In genomic region chr6:52177806-52178205, GRCm38 (mm10) we compare ENCODE assay signal across 13 mouse cellular contexts. TPM values are rescaled to one million over a fixed set of nuclear protein-coding genes. Genes with fewer than 3 reads are reported as not detected.
DNase-seq lines count a peak whose midpoint lies in the region; ATAC-seq lines count a peak whose summit lies in the region.
"Had no signal": no experiment of that assay in that cellular context is flagged by ENCODE, and none has a peak within 500 bp of the region (broad histone marks: within the 10 kb centered on the region; RNA-seq: fewer than 3 reads in every experiment).

No protein-coding gene starts in this region.

- peak overlapping the region; percentile 38; the same call in 1 of the 2 replicates for H3K4me2 ChIP-seq in heart, embryonic 14.5 days (ENCODE audit: low read length)
- peak overlapping the region; percentile 49 for H3K4me2 ChIP-seq in liver, embryonic 12.5 days

- peak overlapping the region; percentile 49; the same call in 1 of the 2 replicates for H3K9ac ChIP-seq in heart, embryonic 14.5 days (ENCODE audit: low read length)
- 0 out of 2 replicates have a peak overlapping the region, but pooled peaks have one; percentile 13 for H3K9ac ChIP-seq in liver, embryonic 12.5 days

- no peak for DNase-seq in heart, adult 9 months (ENCODE audit: low spot score in 2 of 2)
- peak; percentile 53 for DNase-seq in NIH3T3 (ENCODE audit: low read depth)
- DNase-seq in hindbrain, embryonic 10.5 days (ENCODE audit: low spot score): no peak
- DNase-seq in natural killer cell, adult 2 months (ENCODE audit: low spot score in 2 of 2): no peak
- DNase-seq in adrenal gland, adult 18-20 months (ENCODE audit: low spot score in 2 of 2): no peak
- DNase-seq in c-Kit-positive CD71-positive TER-119-positive erythroid progenitor cells, embryonic 14.5 days (ENCODE audit: low spot score): no peak
- DNase-seq: cerebellum, adult 11-12 months; right cerebral cortex, postnatal 25 days; thymus, postnatal 25 days had no signal

- H3K27ac ChIP-seq in heart, embryonic 14.5 days (replicated peaks in 1 of 2; ENCODE audit: control insufficient read depth in 1 of 2, insufficient read depth in 1 of 2, low read depth in 2 of 2, low read length in 2 of 2): no peak overlapping the region
- H3K27ac ChIP-seq in hindbrain, embryonic 10.5 days: peak overlapping the region; percentile 82
- H3K27ac ChIP-seq in liver, embryonic 12.5 days: no peak overlapping the region

- ATAC-seq in heart, embryonic 14.5 days (ENCODE audit: insufficient number of reproducible peaks, insufficient read depth, low FRiP score, low read depth): no peak
- no peak for ATAC-seq in liver, embryonic 12.5 days

- 0 out of 4 replicates have a peak overlapping the region, but pooled peaks of 1 of the 2 experiments have one; percentile 18 for H3K4me3 ChIP-seq in heart, embryonic 14.5 days (ENCODE audit: control insufficient read depth in 1 of 2, insufficient read depth in 1 of 2, low read depth in 1 of 2, low read length in 2 of 2)
- peak overlapping the region; percentile 81 for H3K4me3 ChIP-seq in hindbrain, embryonic 10.5 days
- H3K4me3 ChIP-seq in liver, embryonic 12.5 days: peak overlapping the region; percentile 50; the same call in 1 of the 2 replicates

- H3K27me3 ChIP-seq in heart, embryonic 14.5 days (ENCODE audit: control insufficient read depth, insufficient read depth, low read length): peaks cover 98% of the 10 kb centered on the region
- peaks cover 100% of the 10 kb centered on the region for H3K27me3 ChIP-seq in hindbrain, embryonic 10.5 days (ENCODE audit: insufficient read depth, poor library complexity, severe bottlenecking)
- H3K27me3 ChIP-seq in liver, embryonic 12.5 days (replicated peaks): peaks cover 98% of the 10 kb centered on the region
- H3K27me3 ChIP-seq: CH12.LX had no signal

- WGBS in heart, embryonic 14.5 days: 4% methylated on average over 9 of the region's 9 CpGs
- under 1% methylated on average over 9 of the region's 9 CpGs for WGBS in hindbrain, embryonic 10.5 days
- 2% methylated on average over 9 of the region's 9 CpGs for WGBS in liver, embryonic 12.5 days (ENCODE audit: insufficient replicate concordance)

- no peaks in the 10 kb centered on the region for H3K9me3 ChIP-seq in heart, embryonic 14.5 days (ENCODE audit: control insufficient read depth, low read length)
- H3K9me3 ChIP-seq in hindbrain, embryonic 10.5 days: no peaks in the 10 kb centered on the region
- no peaks in the 10 kb centered on the region for H3K9me3 ChIP-seq in liver, embryonic 12.5 days (replicated peaks)

- H3K36me3 ChIP-seq in heart, embryonic 14.5 days (ENCODE audit: control insufficient read depth, insufficient read depth, low read length): no peaks in the 10 kb centered on the region
- no peaks in the 10 kb centered on the region for H3K36me3 ChIP-seq in hindbrain, embryonic 10.5 days
- no peaks in the 10 kb centered on the region for H3K36me3 ChIP-seq in liver, embryonic 12.5 days

- no peaks in the 10 kb centered on the region; a peak in 1 of 4 replicates for H3K4me1 ChIP-seq in heart, embryonic 14.5 days (ENCODE audit: control insufficient read depth in 2 of 2, insufficient read depth in 2 of 2, low read length in 2 of 2)
- H3K4me1 ChIP-seq in hindbrain, embryonic 10.5 days (replicated peaks): peaks cover 14% of the 10 kb centered on the region
- peaks cover 1% of the 10 kb centered on the region; the same call in 1 of the 2 replicates for H3K4me1 ChIP-seq in liver, embryonic 12.5 days

RNA-seq across cellular contexts. Expression of gene 5730596B20Rik, which starts 0.5 kb away (rescaled TPM):
- not detected in 2 replicates for polyA plus RNA-seq in heart, embryonic 14.5 days (2014; fragmentation: Nextera tagmentation; extraction: Ambion mirVana)
- polyA plus RNA-seq in hindbrain, embryonic 10.5 days (2016; fragmentation: Nextera tagmentation; extraction: Ambion mirVana): 0.90 and 3.6 TPM in 2 replicates
- polyA plus RNA-seq in liver, embryonic 12.5 days (2016; fragmentation: Nextera tagmentation; extraction: Ambion mirVana): 0.29 TPM in 2 replicates
- total RNA-seq in adrenal gland, adult 18-20 months (2021): under 1 TPM; 0.13 to 0.33 TPM
- total RNA-seq: CH12.LX; left cerebral cortex, postnatal 25 days had no signal

RNA-seq across cellular contexts. Expression of gene Hoxa2, which starts 13.2 kb away (rescaled TPM):
- polyA plus RNA-seq in heart, embryonic 14.5 days (2014; fragmentation: Nextera tagmentation; extraction: Ambion mirVana): 0.51 and 0.66 TPM in 2 replicates
- 31.4 and 56.9 TPM in 2 replicates for polyA plus RNA-seq in hindbrain, embryonic 10.5 days (2016; fragmentation: Nextera tagmentation; extraction: Ambion mirVana)
- polyA plus RNA-seq in liver, embryonic 12.5 days (2016; fragmentation: Nextera tagmentation; extraction: Ambion mirVana): 1.4 TPM in 2 replicates
- total RNA-seq in adrenal gland, adult 18-20 months (2021): 1 to 10 TPM in 1 of 2 experiments, under 1 TPM in 1; 0.96 to 1.3 TPM
- total RNA-seq: CH12.LX; left cerebral cortex, postnatal 25 days had no signal

RNA-seq across cellular contexts. Expression of gene Hoxa4, which starts 13.7 kb away (rescaled TPM):
- polyA plus RNA-seq in heart, embryonic 14.5 days (2014; fragmentation: Nextera tagmentation; extraction: Ambion mirVana): 0.32 and 0.36 TPM in 2 replicates
- 0.14 and 4.3 TPM in 2 replicates for polyA plus RNA-seq in hindbrain, embryonic 10.5 days (2016; fragmentation: Nextera tagmentation; extraction: Ambion mirVana)
- 0.79 and 0.92 TPM in 2 replicates for polyA plus RNA-seq in liver, embryonic 12.5 days (2016; fragmentation: Nextera tagmentation; extraction: Ambion mirVana)
- total RNA-seq in adrenal gland, adult 18-20 months (2021): 1 to 10 TPM; 1.8 to 3.1 TPM
- total RNA-seq: CH12.LX; left cerebral cortex, postnatal 25 days had no signal

RNA-seq across cellular contexts. Expression of gene Hoxa1, which starts 19.7 kb away (rescaled TPM):
- 0.75 and 0.82 TPM in 2 replicates for polyA plus RNA-seq in heart, embryonic 14.5 days (2014; fragmentation: Nextera tagmentation; extraction: Ambion mirVana)
- 0.77 and 1.4 TPM in 2 replicates for polyA plus RNA-seq in hindbrain, embryonic 10.5 days (2016; fragmentation: Nextera tagmentation; extraction: Ambion mirVana)
- 1.0 and 1.1 TPM in 2 replicates for polyA plus RNA-seq in liver, embryonic 12.5 days (2016; fragmentation: Nextera tagmentation; extraction: Ambion mirVana)
- under 1 TPM; 0.29 to 0.43 TPM for total RNA-seq in adrenal gland, adult 18-20 months (2021)
- total RNA-seq: left cerebral cortex, postnatal 25 days had no signal

RNA-seq across cellular contexts. Expression of gene Hoxa5, which starts 26.6 kb away (rescaled TPM):
- 0.31 and 1.3 TPM in 2 replicates for polyA plus RNA-seq in heart, embryonic 14.5 days (2014; fragmentation: Nextera tagmentation; extraction: Ambion mirVana)
- 1.8 TPM in 1 of 2 replicates, not detected in the other for polyA plus RNA-seq in hindbrain, embryonic 10.5 days (2016; fragmentation: Nextera tagmentation; extraction: Ambion mirVana)
- polyA plus RNA-seq in liver, embryonic 12.5 days (2016; fragmentation: Nextera tagmentation; extraction: Ambion mirVana): 2.1 and 3.1 TPM in 2 replicates
- 10 to 100 TPM; 13.3 to 20.2 TPM for total RNA-seq in adrenal gland, adult 18-20 months (2021)
- total RNA-seq: left cerebral cortex, postnatal 25 days had no signal

Comparison
In these comparisons a context has a peak if more than half of its experiments do, and no peak if none do; other contexts are left out.
1. RNA of gene Hoxa2, which starts 13.2 kb away (polyA plus RNA-seq): 31.4 to 56.9 TPM in hindbrain, embryonic 10.5 days; 1.4 TPM in liver, embryonic 12.5 days and 0.51 to 0.66 TPM in heart, embryonic 14.5 days; every median in the first group is over 10 times any median in the second.